15 mouse cellular contexts compared by ENCODE assay signal in the genomic region with DNA sequence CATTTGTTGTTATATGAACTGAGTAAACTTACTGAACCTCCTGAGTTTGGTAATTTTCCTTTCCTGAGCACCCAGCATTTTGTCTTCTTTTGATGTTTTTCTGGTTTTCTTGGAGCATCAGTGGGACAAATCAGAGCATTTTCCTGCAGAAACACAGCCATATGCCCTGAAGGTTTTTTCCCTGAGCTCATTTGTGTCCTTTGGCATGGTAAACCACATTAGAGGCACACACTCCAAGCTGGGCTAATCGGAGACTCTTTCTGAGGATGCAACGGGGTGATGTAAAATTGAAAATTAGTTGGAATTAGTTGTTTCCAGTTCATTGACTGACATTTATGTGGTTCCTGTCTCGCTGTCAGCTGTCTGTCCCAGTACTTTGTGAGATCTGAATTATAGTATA.
DNase-seq lines count a peak whose midpoint lies in the region; TF ChIP-seq lines count a peak whose summit lies in the region.
"Had no signal": no experiment of that assay in that cellular context is flagged by ENCODE, and none has a peak within 500 bp of the region (broad histone marks: within the 10 kb centered on the region; RNA-seq: fewer than 3 reads in every experiment).

No protein-coding gene starts in this region.

- intact Hi-C loops in heart, postnatal 10 days (cut with DNase I), result no loop called here

- TF ChIP-seq POLR2A in brain, embryonic 14.5 days (IDR thresholded peaks at IDR 0.05; ENCODE audit: borderline replicate concordance, extremely low read depth, insufficient read depth, insufficient read length, poor library complexity, severe bottlenecking), result no peak

- no peak for TF ChIP-seq CTCF in brain, embryonic 14.5 days (IDR thresholded peaks at IDR 0.05; ENCODE audit: borderline replicate concordance, extremely low read depth, insufficient read depth, insufficient read length)

- DNase-seq in heart, adult 11 months, result peak; percentile 56
- no peak for DNase-seq in heart, postnatal 10 days
- peak; percentile 77 for DNase-seq in Muller cell, postnatal 12 days (ENCODE audit: inconsistent ontology term)
- DNase-seq in brain, embryonic 14.5 days (ENCODE audit: low read depth), result peak; percentile 18
- DNase-seq in left cerebral cortex, adult 11 months (ENCODE audit: low spot score), result no peak
- DNase-seq: adrenal gland, adult 8-10 months; adrenal gland, postnatal 14 days; adrenal gland, postnatal 36 days; cerebellum, adult 11 months; cerebellum, adult 18-20 months; cerebellum, adult 8-10 months; cerebellum, adult 9-11 months; cerebellum, postnatal 14 days; cerebellum, postnatal 36 days; embryo, embryonic 11 days had no signal

Comparison
In these comparisons a context has a peak if more than half of its experiments do, and no peak if none do; other contexts are left out.
1. DNase-seq: peak in heart, adult 11 months (single experiment), Muller cell, postnatal 12 days (single experiment) and brain, embryonic 14.5 days (single experiment); none in heart, postnatal 10 days (0 of 2) and left cerebral cortex, adult 11 months (single experiment).